Mouse (Mus musculus) kidney, postnatal 10 days (tissue): ENCODE results near the gene Fbxl17.

Experiments
- DNase-seq: peaks from one replicate; pipeline ENCODE4 v3.0.0; 2021; ENCODE audit warnings: mixed read lengths

Gene Fbxl17

DNA sequence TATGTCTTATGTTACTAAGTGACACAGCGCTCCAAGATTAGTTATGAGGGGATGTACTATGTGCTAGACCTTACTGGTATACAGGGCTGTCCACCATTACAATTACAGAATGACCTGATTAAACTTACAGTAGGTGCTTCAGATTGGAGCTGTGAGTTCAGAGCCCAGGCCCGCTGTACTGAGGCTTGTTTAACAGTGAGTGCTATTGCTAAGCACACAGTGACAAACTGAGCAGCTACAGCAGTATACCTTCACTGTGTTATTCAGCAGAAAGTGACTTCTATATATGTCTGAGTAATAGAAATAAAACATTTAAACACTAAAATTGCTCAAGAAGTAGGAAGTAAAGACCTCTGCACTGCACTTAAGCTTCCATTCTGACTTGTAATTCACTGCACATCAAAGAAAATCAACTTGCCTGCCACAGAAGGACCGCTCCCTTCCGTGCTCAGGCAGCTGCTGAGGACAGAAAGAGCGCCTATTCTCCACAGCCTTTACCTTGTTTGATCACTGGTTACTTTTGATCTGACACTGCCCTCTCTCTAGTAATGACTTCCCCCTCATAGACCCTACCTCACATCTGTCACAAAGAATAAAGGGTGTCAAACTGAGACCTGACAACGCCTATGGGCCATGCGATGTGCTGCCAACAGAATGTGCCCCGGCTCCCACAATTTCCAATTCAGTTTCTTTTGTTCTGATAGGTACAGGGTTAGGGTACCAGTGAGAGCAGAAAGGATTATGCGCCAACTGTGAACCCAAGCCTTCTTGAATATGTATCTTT is 39.9 kb downstream of the Fbxl17 start:
- no peak for DNase-seq

DNA sequence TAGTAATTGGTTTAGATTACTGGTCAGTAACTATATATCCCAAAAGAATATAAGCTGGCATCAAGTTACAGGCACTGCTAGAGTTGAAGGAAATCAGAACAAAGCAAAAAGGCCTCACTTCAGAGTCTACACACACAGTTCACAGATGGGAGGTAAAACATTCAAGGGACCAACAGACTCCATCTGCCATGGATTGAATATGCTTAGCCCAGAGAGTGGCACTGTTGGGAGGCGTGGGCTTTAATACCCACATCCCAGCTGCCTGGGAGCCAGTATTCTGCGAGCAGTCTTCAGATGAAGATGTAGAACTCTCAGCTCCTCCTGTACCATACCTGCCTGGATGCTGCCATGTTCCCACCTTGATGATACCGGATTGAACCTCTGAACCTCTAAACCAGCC is 41.8 kb downstream of the Fbxl17 start:
- no peak for DNase-seq

DNA sequence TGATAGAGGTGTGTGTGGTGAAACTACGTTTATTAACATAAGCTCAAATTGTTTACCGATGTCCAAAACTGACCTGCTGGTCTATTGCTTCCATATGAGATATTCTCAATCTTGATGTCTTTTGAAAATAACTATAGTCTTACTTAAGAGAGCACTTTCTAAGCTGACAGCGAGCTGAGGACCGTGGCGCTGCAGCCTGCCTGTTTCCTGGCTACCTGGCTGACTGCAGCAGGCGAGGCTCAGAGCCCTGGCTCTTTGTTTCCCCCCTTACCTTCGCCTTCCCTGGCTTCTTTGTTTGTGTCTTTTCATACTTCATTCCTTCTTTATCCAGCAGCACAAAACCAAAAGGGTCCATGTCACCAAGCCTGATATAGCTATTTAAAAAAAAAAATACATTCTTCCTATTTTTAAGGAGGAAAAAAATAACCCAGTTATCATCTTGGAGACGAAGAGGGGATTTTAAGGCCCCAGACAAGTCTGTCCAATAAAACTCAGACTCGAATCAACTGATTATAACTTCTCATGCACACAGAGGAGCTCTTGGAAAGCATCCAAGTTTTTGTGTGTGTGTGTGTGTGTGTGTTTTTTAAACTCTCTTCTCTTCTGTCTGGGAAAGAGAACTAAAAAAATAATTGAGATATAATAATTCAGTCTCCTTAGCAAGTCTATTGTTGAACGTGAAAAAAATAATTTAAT is 48.4 kb downstream of the Fbxl17 start:
- no peak for DNase-seq

DNA sequence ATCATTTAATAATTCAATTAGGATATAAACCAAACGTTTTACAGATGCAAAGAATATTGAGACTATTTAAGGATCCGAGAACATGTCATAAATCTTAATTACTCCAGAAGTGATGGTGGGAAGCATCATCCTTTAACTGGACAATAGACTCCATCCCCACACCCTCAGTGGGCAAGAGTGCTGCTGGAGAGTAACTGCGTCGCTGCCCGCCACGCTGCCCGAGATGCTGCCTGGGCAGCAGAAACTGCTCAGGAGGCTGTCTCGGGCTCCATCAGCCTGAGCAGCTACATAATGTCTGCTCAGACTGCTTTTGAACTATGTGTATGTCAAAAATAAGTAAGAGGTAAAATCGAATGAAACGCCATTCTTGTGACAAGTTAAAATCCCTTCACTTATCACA is 52.1 kb downstream of the Fbxl17 start:
- DNase-seq: no peak

DNA sequence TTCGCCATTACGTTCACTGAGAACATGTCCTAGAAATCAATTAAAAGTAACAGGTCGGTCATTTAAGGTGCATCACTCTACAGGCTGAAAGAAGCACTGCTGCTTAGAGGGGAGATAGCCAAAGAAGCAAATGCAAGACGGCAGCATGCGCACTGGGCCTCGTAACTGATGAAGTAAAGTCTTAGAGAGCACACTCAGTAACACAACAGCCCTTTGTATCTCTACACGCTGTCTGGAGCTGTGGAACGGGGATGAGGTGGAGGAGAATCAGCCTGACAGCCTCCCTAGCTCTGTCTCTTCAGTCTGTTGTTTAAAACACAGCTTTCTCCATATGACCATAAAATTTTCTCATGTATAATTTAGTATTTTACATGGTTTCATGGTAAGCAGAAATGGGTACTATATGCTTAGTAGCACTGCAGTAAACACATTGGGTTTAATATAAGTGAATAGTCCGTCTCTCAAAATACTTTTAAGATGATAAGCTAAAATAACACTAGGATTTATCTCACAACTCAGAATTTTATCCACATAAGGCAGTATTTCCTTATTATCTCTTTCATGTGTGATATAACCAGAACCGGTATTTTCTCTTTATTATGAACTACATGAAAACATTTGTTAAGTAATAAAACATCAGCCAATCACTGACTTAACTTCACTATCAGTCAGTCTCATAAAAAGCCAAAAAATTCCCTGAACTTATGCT is 52.7 kb downstream of the Fbxl17 start:
- DNase-seq: no peak

DNA sequence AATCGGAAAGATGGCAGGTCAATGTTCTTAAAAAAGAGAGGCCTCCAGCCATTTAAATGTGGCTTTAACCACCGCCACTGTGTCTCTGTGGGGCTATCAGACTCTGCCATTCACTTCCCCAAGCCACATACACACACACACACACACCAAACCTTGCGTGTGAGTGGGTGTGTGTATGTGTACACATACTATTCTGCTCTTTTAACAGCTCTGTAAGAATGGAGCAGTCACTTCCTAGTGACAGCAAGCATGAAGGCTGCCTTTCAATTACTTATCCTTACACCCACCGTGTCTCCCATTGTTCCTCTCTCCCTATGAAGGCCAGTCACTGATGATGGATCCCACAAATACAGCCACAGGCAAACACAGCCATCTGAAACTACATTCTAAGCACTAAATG is 54.6 kb downstream of the Fbxl17 start:
- no peak for DNase-seq

DNA sequence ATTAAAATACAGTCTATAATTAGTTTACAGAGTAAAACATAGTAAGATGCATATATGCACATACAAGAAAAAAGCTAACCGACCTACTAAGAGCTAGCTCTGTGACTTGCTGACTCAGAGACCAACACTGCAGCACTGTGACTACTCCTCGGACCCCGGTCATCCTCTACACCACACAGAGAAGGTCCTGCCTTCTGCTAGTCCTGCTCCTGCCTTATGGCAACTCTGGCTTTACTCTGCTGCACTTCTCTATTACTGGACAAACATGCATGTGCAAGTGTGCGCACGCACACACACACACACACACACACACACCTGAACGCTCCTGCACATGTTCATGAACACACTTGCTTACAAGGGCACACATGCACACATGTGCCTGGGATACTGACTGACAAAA is 62.4 kb downstream of the Fbxl17 start:
- DNase-seq: no peak

DNA sequence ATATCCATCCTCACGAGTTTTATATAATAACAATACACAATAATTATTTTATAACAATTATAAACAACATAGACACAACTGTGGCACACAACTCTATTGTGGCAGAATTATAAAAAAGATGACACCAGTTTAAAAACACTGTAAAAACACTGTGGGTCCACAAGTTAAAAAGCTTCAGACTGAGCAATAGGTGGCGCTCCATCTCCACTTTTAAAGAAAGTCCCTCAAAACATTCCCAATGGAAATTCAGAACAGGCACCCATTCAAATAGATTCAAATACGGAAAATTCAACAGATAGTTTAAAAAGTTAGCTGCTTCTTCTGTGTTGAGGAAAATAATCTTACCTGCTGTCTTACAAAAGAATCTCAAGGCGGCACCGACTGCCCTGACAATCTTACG is 65.7 kb downstream of the Fbxl17 start:
- peak; percentile 34 for DNase-seq

DNA sequence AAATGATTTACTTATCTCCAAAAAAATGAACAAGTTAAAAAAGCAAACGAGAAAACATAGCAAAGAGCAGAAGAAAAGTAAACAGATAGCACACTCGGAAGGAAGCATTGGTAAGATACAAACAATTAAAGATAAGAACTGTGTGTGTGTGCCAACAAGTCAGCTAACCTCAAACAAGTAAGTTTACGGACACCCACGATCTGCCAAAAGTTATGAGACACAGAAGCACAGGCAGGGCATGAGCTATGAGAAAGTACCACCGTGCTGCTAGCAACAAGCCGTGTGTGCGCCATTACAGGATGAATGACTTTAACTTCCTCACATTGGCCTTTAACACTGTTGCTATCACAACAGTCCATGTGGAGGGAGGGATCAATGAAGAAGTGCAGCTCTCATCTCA is 68.2 kb downstream of the Fbxl17 start:
- no peak for DNase-seq

DNA sequence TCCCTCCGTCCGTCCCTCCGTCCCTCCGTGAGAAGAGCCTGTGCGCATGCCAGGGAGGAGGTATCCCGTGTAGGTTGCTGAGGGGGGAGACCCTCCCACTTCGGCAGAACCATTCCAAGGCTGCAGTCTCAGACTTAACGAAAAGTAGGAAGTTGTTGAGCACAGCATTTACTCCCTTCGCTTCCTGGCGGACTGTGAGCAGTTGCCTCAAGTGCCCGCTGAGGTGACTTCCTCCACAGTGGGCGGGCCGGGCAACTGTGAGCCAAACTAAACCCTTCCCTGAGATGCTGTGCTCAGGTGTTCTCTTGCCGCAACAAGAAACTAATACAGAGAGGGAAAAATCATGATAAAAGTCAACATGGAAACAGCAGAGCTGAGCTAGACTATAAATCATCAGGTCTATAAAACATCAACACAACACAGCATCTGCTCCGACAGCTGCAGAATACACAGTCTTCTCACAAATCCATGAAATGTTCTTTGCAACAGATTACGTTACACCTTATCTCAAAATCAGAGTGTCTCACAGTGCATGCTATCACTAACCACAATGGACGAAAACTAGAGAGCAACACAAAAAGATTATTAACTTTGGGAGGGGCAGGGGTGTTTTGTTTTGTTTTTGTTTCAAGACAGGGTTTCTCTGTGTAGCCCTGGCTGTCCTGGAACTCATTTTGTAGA is 69.3 kb downstream of the Fbxl17 start:
- peak; percentile 25 for DNase-seq

DNA sequence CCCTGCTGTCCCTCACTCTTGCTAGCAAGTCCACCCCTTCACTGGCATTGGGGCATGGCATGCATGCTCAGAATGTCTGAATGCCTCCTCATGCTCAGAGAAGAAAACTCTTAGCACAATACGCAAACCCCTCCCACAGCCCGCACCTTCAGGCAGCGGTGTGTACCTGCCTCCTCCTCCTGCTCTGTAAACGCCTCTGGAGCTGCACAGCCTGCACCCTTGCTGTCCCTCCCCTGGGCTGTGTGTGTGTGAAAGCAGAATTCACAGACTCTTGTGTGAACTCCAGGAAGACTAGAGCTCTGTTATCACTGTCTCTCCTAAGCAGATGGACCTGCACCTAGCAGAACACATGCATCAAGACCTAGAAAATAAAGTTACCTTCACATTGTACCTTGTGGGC is 76.0 kb downstream of the Fbxl17 start:
- DNase-seq: no peak

DNA sequence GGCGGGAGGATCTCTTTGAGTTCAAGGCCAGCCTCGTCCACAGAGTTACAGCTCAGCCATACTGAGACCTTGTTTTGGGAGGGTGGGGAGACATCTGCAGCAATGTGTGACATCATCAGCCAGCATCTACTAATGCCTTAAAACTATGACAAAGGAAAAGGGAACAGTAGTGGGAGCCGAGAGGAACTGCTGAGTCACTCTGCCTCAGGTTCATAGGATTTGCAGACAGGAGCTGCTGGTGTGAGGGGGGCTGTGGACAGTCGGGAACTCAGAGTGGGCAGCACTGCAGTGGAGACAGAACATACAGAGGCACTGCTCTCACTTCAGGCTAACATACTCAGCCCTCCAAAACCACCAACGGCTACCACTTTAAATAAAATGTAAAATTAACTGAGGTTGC is 77.1 kb downstream of the Fbxl17 start:
- DNase-seq: no peak

DNA sequence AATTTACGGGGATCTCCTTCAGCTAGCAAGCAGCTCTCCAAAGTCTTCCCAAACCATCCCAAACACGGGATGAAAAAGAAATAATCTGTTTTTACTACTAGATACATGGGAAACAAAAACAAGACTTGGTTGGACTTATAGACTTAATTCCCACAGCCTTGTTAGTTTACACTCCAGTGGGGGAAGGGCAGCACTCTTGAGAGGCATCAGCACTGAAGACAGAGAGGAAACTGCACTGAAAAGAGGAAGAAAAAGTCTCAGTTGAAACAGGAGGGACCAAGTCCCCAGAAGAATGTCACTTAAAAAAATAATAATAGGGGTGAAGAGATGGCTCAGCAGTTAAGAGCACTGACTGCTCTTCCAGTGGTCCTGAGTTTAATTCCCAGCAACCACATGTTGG is 78.0 kb downstream of the Fbxl17 start:
- no peak for DNase-seq

DNA sequence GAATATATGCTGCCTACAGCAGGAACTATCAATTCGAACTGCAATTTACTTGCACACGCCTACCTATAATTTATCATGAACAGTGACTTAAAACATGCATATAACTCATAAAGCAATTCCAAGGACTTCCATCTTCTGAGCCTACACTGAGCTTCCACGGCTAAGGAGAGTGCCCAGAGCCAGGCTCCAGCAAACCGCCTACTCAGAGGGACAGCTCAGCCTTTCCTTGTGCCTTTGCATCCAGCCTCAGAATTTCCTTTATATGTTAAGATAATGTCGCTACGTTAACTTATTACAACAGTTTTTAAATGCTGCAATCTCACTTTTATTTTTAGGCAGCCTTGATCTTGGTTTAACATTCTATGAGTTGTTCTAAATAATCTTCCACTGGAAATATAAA is 80.3 kb downstream of the Fbxl17 start:
- no peak for DNase-seq

DNA sequence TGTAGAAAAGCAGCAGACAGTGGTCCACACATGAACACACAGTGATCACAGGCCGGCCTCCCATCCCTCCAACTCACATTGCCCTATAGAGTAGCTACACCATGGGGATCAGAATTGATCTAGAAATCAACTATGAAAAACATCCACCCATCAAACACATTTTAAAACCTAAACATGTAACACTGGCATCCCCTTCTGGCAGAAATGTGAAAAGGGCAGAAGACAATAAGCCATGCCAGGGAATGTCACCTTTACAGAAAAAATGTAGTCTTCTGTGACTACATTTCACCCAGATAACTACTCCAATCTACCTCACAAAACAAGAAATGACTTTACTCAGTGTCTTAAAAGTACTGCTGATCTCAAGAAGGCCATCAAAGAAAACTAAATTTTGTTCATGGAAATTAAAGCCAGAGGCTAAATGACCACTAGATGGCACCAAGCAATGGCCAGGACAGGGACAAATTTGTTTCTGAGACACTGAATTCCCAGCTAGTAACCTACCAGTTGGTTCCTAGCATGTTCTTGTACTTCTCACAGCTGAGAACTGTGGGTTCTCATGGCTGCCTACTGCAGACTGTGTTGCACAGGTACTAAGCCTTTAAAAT is 85.7 kb downstream of the Fbxl17 start:
- DNase-seq: peak; percentile 43

DNA sequence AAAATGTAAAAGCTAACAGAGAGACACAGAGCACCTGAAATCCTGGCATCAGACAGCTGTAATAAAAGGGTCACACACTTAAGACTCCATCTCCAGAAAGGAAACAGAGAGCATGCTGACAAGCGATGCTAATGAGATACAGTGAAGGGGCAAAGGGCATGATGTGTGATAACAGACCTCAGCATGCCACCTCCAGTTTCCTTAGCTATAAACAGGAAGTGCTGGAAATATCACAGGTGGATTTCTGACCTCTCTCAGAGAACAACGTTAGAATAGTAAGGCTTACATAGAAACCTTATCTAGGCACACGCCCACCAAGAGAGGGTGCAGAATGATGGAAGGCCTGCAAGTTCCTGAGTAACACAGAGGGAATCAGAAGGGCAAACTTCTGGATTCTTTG is 88.3 kb downstream of the Fbxl17 start:
- no peak for DNase-seq

DNA sequence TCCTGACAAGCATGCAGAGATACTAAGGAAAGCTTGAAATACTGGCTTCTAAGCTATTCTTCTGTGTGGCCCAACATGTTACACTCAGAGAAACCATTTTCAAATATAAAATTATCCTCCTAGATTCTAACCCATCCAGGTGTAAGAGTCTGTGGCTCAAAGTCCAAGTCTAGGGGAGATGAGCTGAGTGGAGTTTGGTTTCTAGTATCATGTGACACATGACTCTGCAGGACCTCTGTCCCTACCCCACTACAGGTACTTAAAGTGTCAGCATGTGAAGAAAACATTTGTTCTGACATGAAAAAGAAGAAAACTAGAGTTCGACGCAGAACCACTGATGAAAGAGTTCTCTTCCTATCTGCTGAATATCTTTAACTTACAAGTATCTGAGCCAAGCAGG is 89.7 kb downstream of the Fbxl17 start:
- DNase-seq: no peak

DNA sequence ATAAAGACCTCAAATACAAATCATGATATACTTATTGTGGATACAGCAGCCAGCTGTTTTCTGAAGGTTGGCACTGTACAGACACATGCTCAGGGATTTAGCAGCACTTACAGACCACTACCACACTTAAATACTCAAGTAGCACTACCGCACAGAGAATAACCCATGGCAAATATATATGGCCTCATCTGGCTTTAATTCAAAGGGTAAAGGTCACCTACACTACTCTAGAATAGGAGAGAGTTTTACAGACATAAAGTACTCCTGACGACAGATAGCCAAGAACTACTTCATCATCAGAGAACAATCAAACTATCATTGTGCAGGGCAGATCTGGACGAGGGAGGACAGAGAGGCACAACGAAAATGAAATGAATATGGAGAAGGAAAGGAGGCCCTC is 93.9 kb downstream of the Fbxl17 start:
- DNase-seq: no peak

DNA sequence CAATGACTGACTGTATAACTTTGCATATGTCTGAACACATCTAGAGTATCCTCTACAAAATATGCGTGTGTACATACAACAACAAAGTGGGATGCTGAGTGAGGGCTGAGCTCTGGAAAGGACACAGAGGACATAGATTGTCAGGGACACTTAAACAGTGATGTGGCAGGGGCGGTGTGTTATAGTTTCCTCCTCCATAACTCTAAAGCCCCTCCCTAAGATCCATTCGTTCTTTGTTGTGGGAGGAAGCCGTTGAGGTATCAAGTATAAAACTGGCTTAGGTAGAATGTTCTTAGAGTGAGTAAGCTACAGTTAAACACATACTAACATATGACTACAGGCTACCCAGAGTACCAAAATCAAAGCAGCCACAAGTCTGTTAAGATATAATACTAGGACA is 94.3 kb downstream of the Fbxl17 start:
- no peak for DNase-seq

DNA sequence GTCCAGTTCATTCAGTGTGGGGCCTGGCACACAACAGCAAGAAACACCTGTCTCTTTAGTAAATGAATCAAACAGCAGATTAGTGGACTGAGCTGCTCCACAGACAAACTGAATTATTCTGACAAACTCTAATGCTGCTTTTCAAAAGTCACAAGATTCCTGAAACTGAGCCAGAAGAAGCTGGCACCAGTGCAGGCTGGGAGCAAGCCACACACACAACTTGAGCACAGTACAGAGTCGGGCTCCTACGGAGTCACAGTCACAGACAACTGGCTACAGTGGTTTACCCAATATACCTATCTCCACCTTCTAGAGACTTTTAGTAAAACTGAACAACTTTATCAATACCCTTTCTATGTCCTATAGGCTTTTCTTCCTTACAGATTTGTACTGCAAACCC is 94.8 kb downstream of the Fbxl17 start:
- DNase-seq: peak; percentile 58

DNA sequence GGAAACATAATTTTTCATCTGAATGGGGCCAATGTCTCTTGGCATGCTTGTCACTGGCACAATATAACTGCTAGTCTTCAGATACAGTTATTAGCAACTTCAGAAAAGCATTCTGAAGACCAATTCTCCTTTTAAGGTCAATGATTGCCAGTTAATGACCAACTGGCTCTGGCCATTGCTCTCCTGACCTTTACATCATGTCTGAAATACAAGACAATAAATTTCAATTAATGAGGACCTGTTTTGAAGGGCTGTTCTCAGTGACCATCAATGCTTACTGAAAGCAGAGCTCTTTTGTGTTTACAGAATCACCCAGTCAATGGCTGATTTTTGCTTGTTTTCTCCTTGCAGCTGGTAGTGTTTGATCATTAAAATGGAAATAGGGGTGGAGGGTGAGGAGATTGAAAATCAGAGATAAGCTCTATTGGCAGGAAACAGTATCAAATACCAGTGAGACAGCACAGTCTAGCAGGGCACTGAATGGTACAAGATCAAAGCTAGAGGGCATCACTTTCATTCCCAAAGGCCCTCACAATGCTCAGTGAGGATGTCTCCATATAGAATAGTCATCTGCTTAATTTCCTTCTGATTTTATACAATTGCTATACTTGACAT is 95.9 kb downstream of the Fbxl17 start:
- no peak for DNase-seq
